Mouse (Mus musculus) hindbrain, embryonic 15.5 days (tissue): ENCODE measurements at regions not wholly inside any gene's neighbourhood (a gene's known extent, or its start where the extent isn't known, plus 50 kb on each side); places are given as distances from the start of the nearest gene placed in this dataset.

Source experiments
- ATAC-seq: fragments of 200-750 bp; cut with Nextera tagmentation; 2 replicates; pipeline ENCODE4 v1.8.0; 2017; ENCODE audit warnings: low read depth, moderate number of reproducible peaks, moderate TSS enrichment; ENCODE audit not compliant: low FRiP score
- H3K27ac ChIP-seq: fragments of 300-500 bp; sonication (generic); replicated peaks from 2 replicates; pipeline ENCODE4 v1.5.1; 2015; ENCODE audit warnings: mild to moderate bottlenecking, inconsistent platforms
- H3K27me3 ChIP-seq: fragments of 300-500 bp; sonication (generic); 2 replicates; pipeline ENCODE4 v1.6.1; 2015; ENCODE audit warnings: control low read depth, inconsistent platforms
- H3K36me3 ChIP-seq: fragments of 300-500 bp; sonication (generic); 2 replicates; pipeline ENCODE4 v1.6.1; 2015; ENCODE audit warnings: control low read depth, inconsistent platforms
- H3K4me1 ChIP-seq: fragments of 300-500 bp; sonication (generic); replicated peaks from 2 replicates; pipeline ENCODE4 v1.6.1; 2015; ENCODE audit warnings: control low read depth, inconsistent platforms
- H3K4me2 ChIP-seq: fragments of 300-500 bp; sonication (generic); 2 replicates; pipeline ENCODE4 v1.6.1; 2015; ENCODE audit warnings: moderate library complexity, mild to moderate bottlenecking, inconsistent platforms
- H3K4me3 ChIP-seq: fragments of 300-500 bp; sonication (generic); 2 replicates; pipeline ENCODE4 v1.5.1; 2015; ENCODE audit warnings: mild to moderate bottlenecking, inconsistent platforms
- H3K9ac ChIP-seq: fragments of 300-500 bp; sonication (generic); 2 replicates; pipeline ENCODE4 v1.6.1; 2015; ENCODE audit warnings: inconsistent platforms
- H3K9me3 ChIP-seq: fragments of 300-500 bp; sonication (generic); 2 replicates; pipeline ENCODE4 v1.6.1; 2016; ENCODE audit warnings: control low read depth, inconsistent platforms
- WGBS: fragments of 180-500 bp; shearing (Covaris S2); methylation state at CpG from one replicate; pipeline ENCODE4 v1.1.7; 2015; 5-methylcytosine and 5-hydroxymethylcytosine counted together

DNA sequence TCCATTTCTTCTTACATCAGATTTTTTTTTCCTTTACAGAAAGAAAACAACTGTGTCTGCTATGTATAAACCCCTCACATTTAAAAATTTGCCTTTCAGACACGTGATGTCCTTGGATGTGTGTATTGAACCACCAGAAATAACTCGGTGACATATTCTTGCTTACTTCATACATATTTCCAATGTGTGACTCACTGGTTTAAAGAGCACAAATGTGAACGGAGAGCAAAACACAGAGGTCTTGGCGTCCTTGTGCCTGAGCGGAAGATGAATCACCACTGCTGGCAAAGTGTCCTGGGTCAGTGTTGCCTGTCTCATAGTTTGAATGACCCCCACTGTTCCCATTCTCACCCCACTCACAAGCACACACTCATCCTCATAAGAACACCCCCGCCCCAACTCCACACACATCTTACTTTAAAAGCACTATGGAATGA, 94.0 kb upstream of the Trim52 start:
- Histone ChIP-seq H3K4me3 (no peak overlapping the region), H3K27me3 (no peaks in the 10 kb centered on the region), H3K36me3 (no peaks in the 10 kb centered on the region), H3K4me1 (no peaks in the 10 kb centered on the region), H3K4me2 (no peak overlapping the region), H3K27ac (no peak overlapping the region), H3K9ac (no peak overlapping the region), H3K9me3 (no peaks in the 10 kb centered on the region)
- WGBS: 87% methylated on average over 6 of the region's 6 CpGs
- no peak for ATAC-seq

DNA sequence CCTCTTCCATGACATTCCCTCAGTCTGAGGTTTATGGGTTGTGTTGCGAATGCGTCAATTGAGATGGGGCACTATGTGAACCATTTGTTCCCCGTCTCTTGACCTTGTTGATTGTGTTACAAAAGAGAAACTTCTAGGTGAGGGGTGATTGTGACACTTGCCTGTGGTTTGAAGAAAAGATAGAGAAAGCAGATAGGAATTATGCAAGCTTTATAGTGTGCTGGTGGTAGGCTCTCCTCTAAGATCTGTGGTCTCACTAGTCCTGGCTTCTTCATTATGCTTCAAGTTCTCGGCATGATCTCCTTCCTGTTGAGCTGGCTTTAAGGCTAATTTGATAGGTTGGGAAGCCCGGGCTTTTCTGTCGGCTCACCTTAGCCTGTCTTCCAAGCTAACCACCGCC, 83.2 kb upstream of the Trim52 start:
- Histone ChIP-seq H3K27ac (no peak overlapping the region), H3K27me3 (no peaks in the 10 kb centered on the region), H3K36me3 (no peaks in the 10 kb centered on the region), H3K4me3 (no peak overlapping the region), H3K9me3 (no peaks in the 10 kb centered on the region), H3K9ac (no peak overlapping the region), H3K4me2 (no peak overlapping the region), H3K4me1 (no peaks in the 10 kb centered on the region)
- 93% methylated on average over 7 of the region's 7 CpGs for WGBS
- no peak for ATAC-seq

DNA sequence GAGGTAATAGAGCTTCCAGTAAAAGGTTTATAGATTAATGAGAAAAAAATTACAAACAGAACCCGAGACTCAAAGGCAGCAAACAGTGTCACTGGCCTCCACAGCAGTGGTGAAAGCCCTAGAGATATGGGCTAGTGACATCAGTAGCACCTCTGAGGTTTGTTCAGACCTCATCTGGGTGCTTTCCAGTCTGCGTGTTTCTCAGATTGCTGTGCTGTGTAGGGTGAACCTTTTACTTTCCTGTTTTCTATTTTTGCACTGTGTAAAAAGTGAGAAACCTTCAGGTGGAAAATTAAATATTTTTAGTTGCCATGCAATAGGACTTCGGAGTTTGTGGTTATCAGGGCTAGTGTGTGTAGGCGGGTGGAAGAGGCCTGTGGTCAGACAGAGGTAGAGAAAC, 79.2 kb upstream of the Trim52 start:
- no peak overlapping the region for H3K27ac ChIP-seq
- no peak overlapping the region for H3K9ac ChIP-seq
- H3K4me3 ChIP-seq: no peak overlapping the region
- H3K9me3 ChIP-seq: no peaks in the 10 kb centered on the region; the same call in 1 of the 2 replicates
- no peak for ATAC-seq
- no peaks in the 10 kb centered on the region for H3K36me3 ChIP-seq
- H3K4me2 ChIP-seq: no peak overlapping the region
- 89% methylated on average over 4 of the region's 4 CpGs for WGBS
- no peaks in the 10 kb centered on the region for H3K27me3 ChIP-seq
- no peaks in the 10 kb centered on the region for H3K4me1 ChIP-seq

DNA sequence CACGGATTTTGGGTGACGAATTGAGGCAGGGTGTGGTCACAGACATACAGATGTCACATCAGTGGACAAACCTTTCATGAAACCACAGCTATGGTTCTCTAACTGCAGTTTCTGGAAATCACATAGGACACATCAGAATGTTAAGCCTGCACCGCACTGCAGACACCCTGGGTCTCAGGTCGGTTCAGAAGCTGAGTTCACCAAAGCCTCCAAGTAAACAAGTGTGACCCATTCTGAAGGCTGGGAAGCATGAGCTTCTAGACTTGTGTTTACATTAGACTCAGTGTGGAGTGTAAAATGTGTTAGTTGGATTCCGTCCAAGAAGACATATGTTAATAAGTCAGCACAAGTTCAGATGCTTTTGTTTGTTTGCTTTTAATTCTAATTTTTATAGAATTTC, 78.3 kb upstream of the Trim52 start:
- H3K27ac ChIP-seq: no peak overlapping the region
- H3K4me3 ChIP-seq: no peak overlapping the region
- 85% methylated on average over 5 of the region's 5 CpGs for WGBS
- H3K27me3 ChIP-seq: no peaks in the 10 kb centered on the region
- no peak overlapping the region for H3K9ac ChIP-seq
- no peaks in the 10 kb centered on the region for H3K36me3 ChIP-seq
- H3K9me3 ChIP-seq: no peaks in the 10 kb centered on the region; the same call in 1 of the 2 replicates
- no peaks in the 10 kb centered on the region for H3K4me1 ChIP-seq
- ATAC-seq: no peak
- H3K4me2 ChIP-seq: no peak overlapping the region

DNA sequence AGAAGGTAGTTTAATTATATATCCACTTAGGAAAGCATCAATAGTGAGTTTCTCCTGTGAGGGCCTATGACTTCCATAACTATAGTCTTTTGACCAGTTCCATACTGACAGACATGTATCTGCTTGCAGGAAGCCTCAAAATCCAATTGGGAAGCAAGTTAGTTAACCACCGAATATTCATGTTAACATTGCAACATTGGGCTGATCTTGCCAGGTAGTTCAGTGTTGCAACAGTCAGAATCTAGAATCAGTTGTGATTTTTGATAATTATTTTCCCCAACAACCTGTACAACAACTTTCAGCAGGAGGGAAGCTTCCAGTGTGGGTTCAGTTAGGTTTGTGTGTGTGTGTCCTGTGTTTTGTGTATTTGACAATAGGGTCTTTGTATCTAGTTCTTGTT, 74.9 kb upstream of the Trim52 start:
- Histone ChIP-seq H3K4me1 (no peaks in the 10 kb centered on the region), H3K27ac (no peak overlapping the region), H3K27me3 (no peaks in the 10 kb centered on the region), H3K9ac (no peak overlapping the region), H3K4me2 (no peak overlapping the region), H3K4me3 (no peak overlapping the region), H3K9me3 (no peaks in the 10 kb centered on the region; the same call in 1 of the 2 replicates), H3K36me3 (no peaks in the 10 kb centered on the region)
- ATAC-seq: no peak
- WGBS: 94% methylated on average over 1 of the region's 1 CpGs

DNA sequence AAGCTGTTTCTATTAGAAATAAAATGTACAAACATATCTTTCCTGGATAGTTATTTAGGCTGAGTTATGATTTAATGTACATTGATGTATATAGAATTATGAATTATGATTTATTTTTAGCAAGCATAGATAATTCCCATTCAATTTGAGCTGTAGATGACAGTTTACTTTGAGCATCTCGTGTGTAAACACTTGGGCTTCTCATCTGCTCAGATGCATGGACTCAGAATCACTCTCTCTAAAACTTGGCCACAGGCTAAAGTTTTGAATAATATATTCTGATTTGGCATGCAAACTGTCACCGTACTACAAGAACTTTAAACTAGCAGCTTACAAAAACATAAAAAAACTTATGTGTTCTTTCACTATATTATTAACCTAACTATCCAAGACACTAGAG, 72.2 kb upstream of the Trim52 start:
- Histone ChIP-seq H3K9me3 (no peaks in the 10 kb centered on the region; the same call in 1 of the 2 replicates), H3K36me3 (no peaks in the 10 kb centered on the region), H3K4me1 (no peaks in the 10 kb centered on the region), H3K4me3 (no peak overlapping the region), H3K9ac (no peak overlapping the region), H3K27me3 (no peaks in the 10 kb centered on the region), H3K27ac (no peak overlapping the region), H3K4me2 (no peak overlapping the region)
- no peak for ATAC-seq
- 83% methylated on average over 2 of the region's 2 CpGs for WGBS

DNA sequence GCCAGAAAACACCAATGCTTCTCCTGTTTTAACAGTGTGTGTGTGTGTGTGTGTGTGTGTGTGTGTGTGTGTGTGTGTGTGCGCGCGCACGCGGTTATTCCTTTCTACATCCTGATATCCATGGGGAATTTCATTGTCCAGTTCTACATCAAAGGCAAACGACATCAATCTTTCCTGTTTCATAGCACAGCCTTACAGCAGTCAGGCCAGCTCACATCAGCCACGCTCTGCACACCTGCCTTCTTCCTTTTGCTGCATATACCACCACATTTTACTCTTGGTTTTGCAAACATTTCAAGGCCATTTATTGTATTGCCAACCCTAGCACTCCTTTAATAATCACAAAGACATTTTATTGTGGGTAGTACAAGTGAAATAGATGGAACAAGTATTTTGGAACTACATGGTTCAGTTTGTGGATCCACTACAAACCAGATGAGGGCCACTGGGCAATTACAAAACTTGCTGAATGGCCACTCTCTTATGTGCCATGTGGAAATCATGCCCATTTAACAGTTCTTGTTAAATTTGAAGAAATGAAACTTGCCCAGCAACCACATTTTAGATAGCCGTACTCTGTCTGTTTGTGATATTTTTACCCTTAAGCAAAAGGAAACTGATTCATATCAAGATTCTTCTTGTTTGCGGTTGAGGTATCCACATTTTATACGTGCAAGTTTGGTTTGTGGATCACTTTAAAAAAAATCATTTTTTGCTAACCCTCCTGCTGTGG, 70.9 kb upstream of the Trim52 start:
- no peak for ATAC-seq
- Histone ChIP-seq H3K4me3 (no peak overlapping the region), H3K9ac (no peak overlapping the region), H3K27ac (no peak overlapping the region), H3K4me2 (no peak overlapping the region), H3K4me1 (no peaks in the 10 kb centered on the region), H3K27me3 (no peaks in the 10 kb centered on the region), H3K9me3 (no peaks in the 10 kb centered on the region), H3K36me3 (no peaks in the 10 kb centered on the region)
- 76% methylated on average over 6 of the region's 10 CpGs for WGBS

DNA sequence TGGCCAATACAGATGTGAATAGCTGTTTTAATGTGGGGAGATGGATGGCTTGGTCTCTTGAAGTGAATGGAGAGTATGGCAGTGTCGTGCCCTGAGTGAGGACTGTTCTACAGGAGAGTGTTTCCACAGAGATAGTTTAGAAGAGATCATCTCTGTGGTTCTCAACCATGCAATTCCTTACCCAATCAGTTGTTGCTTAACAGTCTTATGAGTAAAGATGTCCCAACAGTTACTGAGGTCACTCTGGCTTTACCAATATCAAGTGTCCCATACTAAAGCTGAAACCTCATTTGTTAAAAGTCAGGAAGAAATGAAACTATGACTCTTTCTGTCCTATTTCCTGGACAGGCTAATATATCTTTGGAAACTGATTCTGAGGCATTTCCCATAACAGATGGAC, 61.7 kb upstream of the Trim52 start:
- no peak overlapping the region for H3K27ac ChIP-seq
- H3K4me2 ChIP-seq: no peak overlapping the region
- WGBS: 76% methylated on average over 1 of the region's 1 CpGs
- ATAC-seq: no peak
- H3K27me3 ChIP-seq: no peaks in the 10 kb centered on the region
- no peak overlapping the region for H3K9ac ChIP-seq
- no peaks in the 10 kb centered on the region for H3K4me1 ChIP-seq
- no peaks in the 10 kb centered on the region for H3K9me3 ChIP-seq
- no peaks in the 10 kb centered on the region for H3K36me3 ChIP-seq
- H3K4me3 ChIP-seq: no peak overlapping the region

DNA sequence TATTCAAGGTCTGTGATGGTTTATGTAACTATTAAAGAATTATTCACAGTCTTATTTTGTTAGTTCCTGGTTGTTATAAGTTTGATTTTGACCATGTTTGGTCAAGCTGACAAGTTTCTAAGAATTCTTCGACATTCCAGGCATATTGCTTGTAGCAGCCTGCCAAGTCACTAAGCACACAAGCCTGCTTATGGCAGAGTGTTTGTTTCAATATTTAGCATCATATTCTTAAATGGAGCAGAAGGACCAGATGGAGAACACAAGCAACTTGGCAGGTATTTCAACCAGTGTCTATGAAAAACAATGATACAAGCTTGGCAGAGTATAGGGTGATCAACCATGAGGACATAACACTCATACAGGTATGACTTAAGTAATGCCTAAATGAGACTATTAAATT, 55.8 kb upstream of the Trim52 start:
- WGBS: 89% methylated on average over 1 of the region's 1 CpGs
- no peak overlapping the region for H3K4me3 ChIP-seq
- no peaks in the 10 kb centered on the region for H3K4me1 ChIP-seq
- H3K36me3 ChIP-seq: no peaks in the 10 kb centered on the region
- no peaks in the 10 kb centered on the region for H3K27me3 ChIP-seq
- no peak for ATAC-seq
- H3K9ac ChIP-seq: no peak overlapping the region
- H3K9me3 ChIP-seq: no peaks in the 10 kb centered on the region
- no peak overlapping the region for H3K4me2 ChIP-seq
- no peak overlapping the region for H3K27ac ChIP-seq

DNA sequence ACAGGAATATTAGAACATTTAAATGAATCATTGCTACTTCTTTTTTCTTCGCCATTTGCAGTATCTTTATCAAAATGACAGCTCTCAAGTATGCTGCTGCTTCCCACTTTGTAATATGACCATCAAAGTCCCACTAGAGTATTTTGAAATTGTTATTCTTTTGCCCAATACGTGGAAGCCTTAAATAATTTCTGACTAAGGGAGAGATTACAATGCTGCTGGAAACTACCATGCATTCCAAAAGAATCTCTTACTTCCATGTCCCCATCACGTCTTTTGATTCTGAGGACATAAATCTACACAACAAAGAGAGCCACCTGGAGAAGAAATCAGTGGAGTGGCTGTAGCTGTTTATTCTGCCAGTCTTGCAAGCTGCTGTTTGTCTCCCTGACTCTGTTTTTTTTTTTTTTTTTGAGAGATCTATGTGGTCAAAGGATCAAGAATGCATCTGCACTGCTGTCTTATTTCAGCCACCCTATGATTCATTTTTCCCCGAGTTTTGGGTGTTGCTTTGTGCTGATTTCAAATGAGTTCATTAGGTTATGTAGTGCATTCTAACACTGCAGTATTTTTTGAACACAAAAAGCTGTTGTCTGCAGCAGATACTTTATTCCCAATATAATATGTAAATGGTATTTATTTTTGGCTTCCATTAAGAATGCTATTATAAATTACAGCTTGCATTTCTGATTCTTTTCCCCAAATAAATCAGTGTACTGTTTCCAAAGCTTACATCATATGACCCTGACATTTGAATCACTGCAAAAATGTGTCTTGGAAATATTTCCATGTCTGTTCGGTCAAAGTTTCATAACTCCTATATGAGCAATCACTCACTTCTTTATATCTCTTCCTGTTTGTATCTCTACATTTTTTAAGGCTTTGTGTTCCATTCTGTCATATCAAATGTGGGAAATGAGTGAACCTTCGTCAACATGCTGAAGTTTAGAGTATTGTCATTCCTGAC, 53.1 kb upstream of the Trim52 start:
- Histone ChIP-seq H3K9ac (no peak overlapping the region), H3K36me3 (no peaks in the 10 kb centered on the region), H3K9me3 (no peaks in the 10 kb centered on the region), H3K4me1 (no peaks in the 10 kb centered on the region), H3K4me2 (no peak overlapping the region), H3K4me3 (no peak overlapping the region), H3K27me3 (no peaks in the 10 kb centered on the region), H3K27ac (no peak overlapping the region)
- 66% methylated on average over 6 of the region's 6 CpGs for WGBS
- ATAC-seq: no peak
